Mouse (Mus musculus) MEL (cell line): Measurements from ENCODE around the gene 4930524B15Rik. TPM values are rescaled to one million over a fixed set of nuclear protein-coding genes. Genes with fewer than 3 reads are reported as not detected.
A peak's percentile ranks its signal among the peaks of the same experiment; 100 is the strongest.

Experiments used
- DNase-seq: peaks from one replicate; pipeline ENCODE4 v3.0.0; 2011; ENCODE audit warnings: low read depth, low spot score
- H3K27ac ChIP-seq: 2 replicates; pipeline ENCODE4 v1.5.1; 2012; ENCODE audit warnings: low read depth, mild to moderate bottlenecking, control low read depth, low read length, moderate library complexity; ENCODE audit not compliant: control insufficient read depth
- H3K27me3 ChIP-seq, 2 experiments: fragments of 150-350 bp in 1 of 2; sonication (generic) in 1 of 2; 2 replicates each; pipeline ENCODE4 v1.6.1; 2012; ENCODE audit warnings: low read length in 2 of 2, mild to moderate bottlenecking in 2 of 2, improper control_type of control experiment in 1 of 2, moderate library complexity in 1 of 2; ENCODE audit not compliant: insufficient read depth in 2 of 2, control insufficient read depth in 1 of 2
- H3K36me3 ChIP-seq, 2 experiments: 2 replicates each; pipeline ENCODE4 v1.6.1; 2012 to 2014; ENCODE audit warnings: low read length in 2 of 2, improper control_type of control experiment in 1 of 2, inconsistent platforms in 1 of 2, mild to moderate bottlenecking in 1 of 2; ENCODE audit not compliant: insufficient read depth in 2 of 2, control insufficient read depth in 1 of 2
- H3K4me1 ChIP-seq, 2 experiments: fragments of 150-350 bp in 1 of 2; sonication (generic) in 1 of 2; 2 replicates each; pipeline ENCODE4 v1.6.1; 2012; ENCODE audit warnings: low read length in 2 of 2, improper control_type of control experiment in 1 of 2, mild to moderate bottlenecking in 1 of 2; ENCODE audit not compliant: insufficient read depth in 2 of 2, control insufficient read depth in 1 of 2
- H3K4me3 ChIP-seq, 2 experiments: fragments of 150-350 bp in 1 of 2; sonication (generic) in 1 of 2; 2 replicates each; pipeline ENCODE4 v1.5.1; 2012; ENCODE audit warnings: low read depth in 2 of 2, low read length in 2 of 2, mild to moderate bottlenecking in 2 of 2, moderate library complexity in 2 of 2, control low read depth in 1 of 2, improper control_type of control experiment in 1 of 2; ENCODE audit not compliant: control insufficient read depth in 1 of 2, insufficient read depth in 1 of 2
- H3K79me2 ChIP-seq: 2 replicates; pipeline ENCODE4 v1.6.1; 2012; ENCODE audit warnings: mild to moderate bottlenecking, low read length, moderate library complexity; ENCODE audit not compliant: control insufficient read depth, poor library complexity, insufficient read depth
- H3K9ac ChIP-seq: 2 replicates; pipeline ENCODE4 v1.6.1; 2012; ENCODE audit warnings: low read depth, mild to moderate bottlenecking, control low read depth, low read length, moderate library complexity; ENCODE audit not compliant: control insufficient read depth, poor library complexity, severe bottlenecking
- H3K9me3 ChIP-seq: fragments of 150-350 bp; sonication (generic); replicated peaks from 2 replicates; pipeline ENCODE4 v1.6.1; 2012; ENCODE audit warnings: mild to moderate bottlenecking, low read length, improper control_type of control experiment, moderate library complexity; ENCODE audit not compliant: insufficient read depth
- BHLHE40 ChIP-seq: IDR thresholded peaks from 2 replicates; pipeline ENCODE4 v1.6.1; 2012; ENCODE audit warnings: low read depth, mild to moderate bottlenecking, inconsistent platforms, low read length, improper control_type of control experiment, borderline replicate concordance
- CHD1 ChIP-seq: IDR thresholded peaks from 2 replicates; pipeline ENCODE4 v1.6.1; 2012; ENCODE audit warnings: low read depth, mild to moderate bottlenecking, inconsistent platforms, low read length, improper control_type of control experiment
- CHD2 ChIP-seq: IDR thresholded peaks from 2 replicates; pipeline ENCODE4 v1.6.1; 2011; ENCODE audit warnings: low read length, improper control_type of control experiment
- CTCF ChIP-seq, 3 experiments: IDR thresholded peaks in 2 of 3; conservative IDR thresholded peaks in 1 of 3; 2 replicates each; pipeline ENCODE4 v1.5.1; 2011 to 2012; ENCODE audit warnings: low read length in 3 of 3, low read depth in 2 of 3, mild to moderate bottlenecking in 2 of 3, improper control_type of control experiment in 1 of 3, inconsistent platforms in 1 of 3, mixed read lengths in 1 of 3, moderate library complexity in 1 of 3; ENCODE audit not compliant: control insufficient read depth in 1 of 3, insufficient read depth in 1 of 3, poor library complexity in 1 of 3, severe bottlenecking in 1 of 3
- E2F4 ChIP-seq: IDR thresholded peaks from 2 replicates; pipeline ENCODE4 v1.6.1; 2011; ENCODE audit warnings: low read depth, low read length, improper control_type of control experiment, borderline replicate concordance
- ELF1 ChIP-seq: IDR thresholded peaks from 2 replicates; pipeline ENCODE4 v1.6.1; 2014; ENCODE audit warnings: low read depth, mild to moderate bottlenecking, inconsistent platforms, low read length, improper control_type of control experiment, moderate library complexity
- EP300 ChIP-seq, 2 experiments: IDR thresholded peaks; 2 replicates each; pipeline ENCODE4 v1.6.1; 2011; ENCODE audit warnings: improper control_type of control experiment in 2 of 2, low read length in 2 of 2, low read depth in 1 of 2, mild to moderate bottlenecking in 1 of 2
- ETS1 ChIP-seq: IDR thresholded peaks from 2 replicates; pipeline ENCODE4 v1.6.1; 2012; ENCODE audit warnings: low read depth, mild to moderate bottlenecking, inconsistent platforms, low read length, improper control_type of control experiment, moderate library complexity
- GABPA ChIP-seq: IDR thresholded peaks from 2 replicates; pipeline ENCODE4 v1.6.1; 2012; ENCODE audit warnings: low read depth, mild to moderate bottlenecking, inconsistent platforms, low read length, improper control_type of control experiment, moderate library complexity
- GATA1 ChIP-seq: IDR thresholded peaks from 2 replicates; pipeline ENCODE4 v1.6.1; 2011; ENCODE audit warnings: low read depth, low read length, improper control_type of control experiment
- HCFC1 ChIP-seq: IDR thresholded peaks from 2 replicates; pipeline ENCODE4 v1.6.1; 2012; ENCODE audit warnings: low read depth, mild to moderate bottlenecking, inconsistent platforms, low read length, improper control_type of control experiment, moderate library complexity
- JUND ChIP-seq: IDR thresholded peaks from 2 replicates; pipeline ENCODE4 v1.6.1; 2011; ENCODE audit warnings: low read depth, mild to moderate bottlenecking, improper control_type of control experiment, low read length
- KAT2A ChIP-seq: conservative IDR thresholded peaks from 2 replicates; pipeline ENCODE4 v1.6.1; 2012; ENCODE audit warnings: low read depth, low read length, improper control_type of control experiment, inconsistent platforms
- MAFK ChIP-seq: IDR thresholded peaks from 2 replicates; pipeline ENCODE4 v1.6.1; 2011; ENCODE audit warnings: low read depth, mild to moderate bottlenecking, low read length, improper control_type of control experiment, borderline replicate concordance
- MAX ChIP-seq: IDR thresholded peaks from 2 replicates; pipeline ENCODE4 v1.6.1; 2011; ENCODE audit warnings: low read length, improper control_type of control experiment
- MAZ ChIP-seq: IDR thresholded peaks from 2 replicates; pipeline ENCODE4 v1.6.1; 2012; ENCODE audit warnings: low read depth, mild to moderate bottlenecking, inconsistent platforms, low read length, improper control_type of control experiment
- MEF2A ChIP-seq: IDR thresholded peaks from 2 replicates; pipeline ENCODE4 v1.6.1; 2014; ENCODE audit warnings: low read depth, mild to moderate bottlenecking, inconsistent platforms, low read length, improper control_type of control experiment; ENCODE audit not compliant: poor library complexity, insufficient replicate concordance, severe bottlenecking; ENCODE audit errors: extremely low read depth
- MXI1 ChIP-seq: IDR thresholded peaks from 2 replicates; pipeline ENCODE4 v1.6.1; 2011; ENCODE audit warnings: mild to moderate bottlenecking, low read depth, low read length, improper control_type of control experiment
- MYB ChIP-seq: IDR thresholded peaks from 2 replicates; pipeline ENCODE4 v1.6.1; 2011; ENCODE audit warnings: mild to moderate bottlenecking, low read depth, low read length, improper control_type of control experiment
- MYC ChIP-seq: IDR thresholded peaks from 2 replicates; pipeline ENCODE4 v1.6.1; 2011; ENCODE audit warnings: low read depth, mild to moderate bottlenecking, low read length, improper control_type of control experiment, moderate library complexity
- NELFE ChIP-seq: IDR thresholded peaks from 2 replicates; pipeline ENCODE4 v1.6.1; 2011; ENCODE audit warnings: low read depth, low read length, improper control_type of control experiment
- NRF1 ChIP-seq: IDR thresholded peaks from 2 replicates; pipeline ENCODE4 v1.6.1; 2014; ENCODE audit warnings: low read depth, mild to moderate bottlenecking, inconsistent platforms, low read length, improper control_type of control experiment, moderate library complexity; ENCODE audit not compliant: poor library complexity, insufficient read depth, severe bottlenecking
- POLR2A ChIP-seq, 2 experiments: IDR thresholded peaks; 2 replicates each; pipeline ENCODE4 v1.6.1; 2011 to 2012; ENCODE audit warnings: low read length in 2 of 2, mild to moderate bottlenecking in 2 of 2, control low read depth in 1 of 2, improper control_type of control experiment in 1 of 2, low read depth in 1 of 2, moderate library complexity in 1 of 2; ENCODE audit not compliant: control insufficient read depth in 1 of 2, insufficient read depth in 1 of 2, poor library complexity in 1 of 2
- POLR2AphosphoS2 ChIP-seq: IDR thresholded peaks from 2 replicates; pipeline ENCODE4 v1.6.1; 2011; ENCODE audit warnings: low read length, improper control_type of control experiment
- POLR2AphosphoS5 ChIP-seq: IDR thresholded peaks from 2 replicates; pipeline ENCODE4 v1.6.1; 2012; ENCODE audit warnings: low read depth, borderline replicate concordance, mild to moderate bottlenecking, inconsistent platforms, low read length, moderate library complexity, mixed read lengths
- RAD21 ChIP-seq: IDR thresholded peaks from 2 replicates; pipeline ENCODE4 v1.6.1; 2011; ENCODE audit warnings: mild to moderate bottlenecking, low read depth, low read length, improper control_type of control experiment
- RCOR1 ChIP-seq: IDR thresholded peaks from 2 replicates; pipeline ENCODE4 v1.6.1; 2012; ENCODE audit warnings: low read depth, mild to moderate bottlenecking, inconsistent platforms, low read length, improper control_type of control experiment
- SIN3A ChIP-seq: IDR thresholded peaks from 2 replicates; pipeline ENCODE4 v1.6.1; 2012; ENCODE audit warnings: low read length, improper control_type of control experiment, inconsistent platforms
- SMC3 ChIP-seq: IDR thresholded peaks from 2 replicates; pipeline ENCODE4 v1.6.1; 2011; ENCODE audit warnings: low read depth, low read length, improper control_type of control experiment
- TAL1 ChIP-seq: IDR thresholded peaks from 2 replicates; pipeline ENCODE4 v1.6.1; 2012; ENCODE audit warnings: mild to moderate bottlenecking, inconsistent platforms, low read length, moderate library complexity, mixed read lengths
- TBP ChIP-seq: IDR thresholded peaks from 2 replicates; pipeline ENCODE4 v1.8.0; 2011; ENCODE audit warnings: low read depth, low read length, improper control_type of control experiment
- TCF12 ChIP-seq: IDR thresholded peaks from 2 replicates; pipeline ENCODE4 v1.6.1; 2014; ENCODE audit warnings: low read depth, mild to moderate bottlenecking, inconsistent platforms, low read length, improper control_type of control experiment, moderate library complexity
- UBTF ChIP-seq: IDR thresholded peaks from 2 replicates; pipeline ENCODE4 v1.6.1; 2012; ENCODE audit warnings: low read depth, mild to moderate bottlenecking, inconsistent platforms, low read length, improper control_type of control experiment, moderate library complexity, borderline replicate concordance; ENCODE audit not compliant: insufficient read depth
- USF2 ChIP-seq, 2 experiments: IDR thresholded peaks; 2 replicates each; pipeline ENCODE4 v1.6.1; 2011 to 2012; ENCODE audit warnings: improper control_type of control experiment in 2 of 2, low read length in 2 of 2, borderline replicate concordance in 1 of 2, inconsistent platforms in 1 of 2, low read depth in 1 of 2, mild to moderate bottlenecking in 1 of 2; ENCODE audit not compliant: insufficient read depth in 1 of 2
- ZC3H11A ChIP-seq: IDR thresholded peaks from 2 replicates; pipeline ENCODE4 v1.6.1; 2012; ENCODE audit warnings: low read depth, mild to moderate bottlenecking, inconsistent platforms, low read length, improper control_type of control experiment
- ZKSCAN1 ChIP-seq: IDR thresholded peaks from 2 replicates; pipeline ENCODE4 v1.6.1; 2012; ENCODE audit warnings: low read depth, mild to moderate bottlenecking, inconsistent platforms, low read length, improper control_type of control experiment, moderate library complexity
- ZNF384 ChIP-seq: IDR thresholded peaks from 2 replicates; pipeline ENCODE4 v1.6.1; 2012; ENCODE audit warnings: low read depth, mild to moderate bottlenecking, inconsistent platforms, low read length, improper control_type of control experiment
- polyA plus RNA-seq, 2 experiments: library from polyadenylated mRNA; stranded (reverse) in 1 of 2; unstranded in 1 of 2; fragments of >175 nt in 1 of 2; fragments of >200 nt in 1 of 2; gene quantifications; 2 replicates each; pipeline versions ENCODE4 v1.2.1 to v1.2.4; 2012; ENCODE audit warnings: low replicate concordance in 2 of 2, low read depth in 1 of 2; ENCODE audit not compliant: insufficient read length in 2 of 2, insufficient read depth in 1 of 2, missing spikeins in 1 of 2
- total RNA-seq: library from RNA; depleted of rRNA; stranded (reverse); fragments of 300-350 nt; gene quantifications from 2 replicates; pipeline ENCODE4 v1.2.3, GENCODE M21; 2012

Gene 4930524B15Rik
- total and polyA plus RNA-seq, 3 experiments: 0.03 TPM; not detected in 2

GRCm38 (mm10) chr11:31949331-31949785 is 16.0 kb upstream of the 4930524B15Rik start:
- peak overlapping the region; percentile 50 to 56 for H3K4me3 ChIP-seq
- DNase-seq: peak; percentile 90
- no peaks in the 10 kb centered on the region for H3K79me2 ChIP-seq
- peaks cover 3 to 7% of the 10 kb centered on the region in 2 experiments for H3K27me3 ChIP-seq
- H3K4me1 ChIP-seq: peaks cover 0 to 6% of the 10 kb centered on the region in 2 experiments; a peak in 2 of 4 replicates
- H3K9me3 ChIP-seq: no peaks in the 10 kb centered on the region
- H3K27ac ChIP-seq: peak overlapping the region; percentile 9
- H3K9ac ChIP-seq: peak overlapping the region; percentile 50
- peaks cover 0 to 2% of the 10 kb centered on the region in 2 experiments; a peak in 1 of 4 replicates for H3K36me3 ChIP-seq
- TF ChIP-seq POLR2AphosphoS5 (no peak), NRF1 (no peak), MAZ (0 out of 2 replicates have a peak, but pooled peaks have one; percentile 45), ZC3H11A (peak; percentile 95), KAT2A (no peak), MAFK (no peak), CHD1 (no peak), TCF12 (no peak), ZNF384 (peak; percentile 97), GATA1 (peak; percentile 79), ZKSCAN1 (no peak), MYC (no peak), BHLHE40 (no peak), JUND (no peak), ETS1 (no peak; the same call in 1 of the 2 replicates), ELF1 (peak; percentile 82), USF2 (IDR thresholded peaks at IDR 0.05; ENCODE audit: borderline replicate concordance in 1 of 2, insufficient read depth in 1 of 2, low read depth in 1 of 2, low read length in 2 of 2) (no peak), EP300 (IDR thresholded peaks at IDR 0.05; ENCODE audit: low read depth in 1 of 2, low read length in 2 of 2) (no peak), RCOR1 (no peak), MYB (no peak), UBTF (no peak), RAD21 (peak; percentile 99), SIN3A (peak; percentile 62; the same call in 1 of the 2 replicates), CHD2 (no peak), POLR2A (IDR thresholded peaks at IDR 0.05; ENCODE audit: control insufficient read depth in 1 of 2, insufficient read depth in 1 of 2, low read depth in 1 of 2, low read length in 2 of 2, poor library complexity in 1 of 2) (no peak), GABPA (no peak), POLR2AphosphoS2 (no peak), CTCF (IDR thresholded peaks at IDR 0.05 in 2 of 3, conservative IDR thresholded peaks at IDR 0.05 in 1 of 3; ENCODE audit: control insufficient read depth in 1 of 3, insufficient read depth in 1 of 3, low read depth in 2 of 3, low read length in 3 of 3, poor library complexity in 1 of 3, severe bottlenecking in 1 of 3) (peak; percentile 53 to 94 (median 74)), SMC3 (peak; percentile 94), HCFC1 (0 out of 2 replicates have a peak, but pooled peaks have one; percentile 41), MAX (no peak), TBP (0 out of 2 replicates have a peak, but pooled peaks have one; percentile 47), E2F4 (no peak; the same call in 1 of the 2 replicates), MEF2A (no peak), NELFE (no peak), TAL1 (no peak), MXI1 (no peak)
